Mouse (Mus musculus) layer of hippocampus, postnatal 36 days (tissue): ENCODE data around the gene Dapk2. TPM values are rescaled to one million over a fixed set of nuclear protein-coding genes. Genes with fewer than 3 reads are reported as not detected.
"Not testable (repeated sequence)": the region's sequence is repeated elsewhere in the genome, so short reads cannot be mapped to it uniquely, and the experiment has no call there.

Source experiments
- DNase-seq, 2 experiments: peaks; one replicate each; pipeline ENCODE4 v3.0.0; 2022
- total RNA-seq, 2 experiments: library from RNA; stranded (reverse); gene quantifications; 2 replicates each; pipeline ENCODE4 v1.2.3; 2021

Dapk2 gene
- total RNA-seq, 2 experiments from 2014 or later = 0.90 to 0.91 TPM

GRCm38 (mm10) chr9:66279647-66280046, 121.6 kb downstream of the Dapk2 start:
- no peak for DNase-seq

GRCm38 (mm10) chr9:66280496-66280895, 122.5 kb downstream of the Dapk2 start:
- DNase-seq = no peak

GRCm38 (mm10) chr9:66281501-66281951, 123.5 kb downstream of the Dapk2 start:
- no peak for DNase-seq

- DNase-seq = no peak
Measured at GRCm38 (mm10) chr9:66282582-66282981, 124.6 kb downstream of the Dapk2 start.

GRCm38 (mm10) chr9:66283565-66284203, 125.7 kb downstream of the Dapk2 start:
- DNase-seq = peak; percentile 44 to 51

GRCm38 (mm10) chr9:66285241-66285640, 127.2 kb downstream of the Dapk2 start:
- DNase-seq = not testable (repeated sequence)

- no peak for DNase-seq
Measured at GRCm38 (mm10) chr9:66285901-66286300, 127.9 kb downstream of the Dapk2 start.

- no peak for DNase-seq
Measured at GRCm38 (mm10) chr9:66290727-66291126, 132.7 kb downstream of the Dapk2 start.

GRCm38 (mm10) chr9:66293319-66293718, 135.3 kb downstream of the Dapk2 start:
- no peak for DNase-seq

- no peak for DNase-seq
Measured at GRCm38 (mm10) chr9:66294227-66294626, 136.2 kb downstream of the Dapk2 start.

GRCm38 (mm10) chr9:66294980-66295410, 137.0 kb downstream of the Dapk2 start:
- DNase-seq = no peak

GRCm38 (mm10) chr9:66295577-66296120, 137.6 kb downstream of the Dapk2 start:
- DNase-seq = no peak

- DNase-seq = no peak
Measured at GRCm38 (mm10) chr9:66298783-66299182, 140.8 kb downstream of the Dapk2 start.

- DNase-seq = no peak
Measured at GRCm38 (mm10) chr9:66300448-66301027, 142.5 kb downstream of the Dapk2 start.

- no peak for DNase-seq
Measured at GRCm38 (mm10) chr9:66304320-66305090, 146.5 kb downstream of the Dapk2 start.

- DNase-seq = peak; percentile 77 to 80
Measured at GRCm38 (mm10) chr9:66305121-66306112, 147.4 kb downstream of the Dapk2 start.

GRCm38 (mm10) chr9:66306414-66306813, 148.4 kb downstream of the Dapk2 start:
- no peak for DNase-seq

- no peak for DNase-seq
Measured at GRCm38 (mm10) chr9:66307341-66307740, 149.3 kb downstream of the Dapk2 start.

GRCm38 (mm10) chr9:66308741-66309140, 150.7 kb downstream of the Dapk2 start:
- no peak for DNase-seq

GRCm38 (mm10) chr9:66311458-66311857, 153.4 kb downstream of the Dapk2 start:
- DNase-seq = no peak

GRCm38 (mm10) chr9:66316603-66317002, 158.6 kb downstream of the Dapk2 start:
- no peak for DNase-seq
